In the genomic region with DNA sequence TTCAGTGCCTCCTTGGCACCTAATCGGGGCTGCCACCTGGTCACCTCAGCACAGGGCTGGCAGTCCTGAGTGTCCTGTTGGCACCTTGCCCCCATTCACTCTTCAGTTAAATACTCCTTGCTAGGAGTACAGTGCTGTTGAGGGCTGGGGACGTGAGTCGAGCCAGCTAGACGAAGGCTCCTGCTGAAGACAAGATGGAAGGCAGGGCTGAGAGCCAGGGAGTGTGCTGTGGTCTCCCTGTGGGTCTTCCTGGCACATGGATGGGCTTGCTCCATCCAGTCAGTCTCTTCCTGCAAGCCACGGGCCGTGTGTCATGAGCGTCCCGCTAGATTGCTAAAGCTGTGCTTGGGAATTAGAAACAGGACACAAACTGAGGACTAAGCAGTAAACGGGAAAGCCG, we compare ENCODE assay signal across 8 mouse cellular contexts. TPM values are rescaled to one million over a fixed set of nuclear protein-coding genes. Genes with fewer than 3 reads are reported as not detected.
A peak's percentile ranks its signal among the peaks of the same experiment; 100 is the strongest.
DNase-seq lines count a peak whose midpoint lies in the region; ATAC-seq and TF ChIP-seq lines count a peak whose summit lies in the region.

No protein-coding gene starts in this region.

- 0 out of 2 replicates have a peak overlapping the region, but pooled peaks have one; percentile 29 for H3K27ac ChIP-seq in embryonic facial prominence, embryonic 14.5 days (replicated peaks; ENCODE audit: low read depth, low read length)
- H3K27ac ChIP-seq in lung, postnatal 0 days (ENCODE audit: low read length) = peak overlapping the region; percentile 72

- peak; percentile 21 for DNase-seq in kidney, adult 9 months
- DNase-seq in kidney, adult 11 months = no peak
- peak; percentile 88 for DNase-seq in cerebellum, adult 11-12 months
- no peak for DNase-seq in embryonic facial prominence, embryonic 14.5 days (ENCODE audit: low spot score)
- DNase-seq in lung, postnatal 0 days (ENCODE audit: low spot score) = peak; percentile 71
- DNase-seq in adipocyte (ENCODE audit: low spot score) = no peak
- no peak for DNase-seq in ovary, postnatal 36 days (ENCODE audit: low spot score)

- WGBS in embryonic facial prominence, embryonic 14.5 days = 59% methylated on average over 10 of the region's 10 CpGs
- WGBS in lung, postnatal 0 days = 53% methylated on average over 10 of the region's 10 CpGs

- H3K4me3 ChIP-seq in embryonic facial prominence, embryonic 14.5 days (ENCODE audit: low read depth, low read length) = no peak overlapping the region
- no peak overlapping the region for H3K4me3 ChIP-seq in lung, postnatal 0 days (ENCODE audit: low read depth, low read length)

- H3K27me3 ChIP-seq in embryonic facial prominence, embryonic 14.5 days (replicated peaks; ENCODE audit: control insufficient read depth, insufficient read depth, low read length) = no peaks in the 10 kb centered on the region
- H3K27me3 ChIP-seq in lung, postnatal 0 days (replicated peaks; ENCODE audit: insufficient read depth, low read length) = no peaks in the 10 kb centered on the region

- no peak for TF ChIP-seq CTCF in lung, postnatal 0 days (IDR thresholded peaks at IDR 0.05)

- H3K9ac ChIP-seq in embryonic facial prominence, embryonic 14.5 days (ENCODE audit: low read depth, low read length) = no peak overlapping the region
- H3K9ac ChIP-seq in lung, postnatal 0 days (replicated peaks; ENCODE audit: low read depth) = no peak overlapping the region

- peaks cover 8% of the 10 kb centered on the region; the same call in 1 of the 2 replicates for H3K4me1 ChIP-seq in embryonic facial prominence, embryonic 14.5 days (ENCODE audit: control insufficient read depth, insufficient read depth, low read length)
- H3K4me1 ChIP-seq in lung, postnatal 0 days (ENCODE audit: insufficient read depth, low read depth, low read length) = peaks cover 12% of the 10 kb centered on the region

- TF ChIP-seq EP300 in lung, postnatal 0 days (IDR thresholded peaks at IDR 0.05) = no peak

- H3K36me3 ChIP-seq in embryonic facial prominence, embryonic 14.5 days (ENCODE audit: control insufficient read depth, insufficient read depth, low read length) = no peaks in the 10 kb centered on the region
- H3K36me3 ChIP-seq in lung, postnatal 0 days (ENCODE audit: insufficient read depth, low read length) = no peaks in the 10 kb centered on the region

- H3K4me2 ChIP-seq in embryonic facial prominence, embryonic 14.5 days (ENCODE audit: low read depth, low read length) = no peak overlapping the region
- H3K4me2 ChIP-seq in lung, postnatal 0 days (replicated peaks; ENCODE audit: low read depth, low read length) = no peak overlapping the region

- no peak for ATAC-seq in embryonic facial prominence, embryonic 14.5 days (ENCODE audit: low read depth)
- peak; percentile 60 for ATAC-seq in lung, postnatal 0 days
- ATAC-seq in CD4-positive, CD25-positive, alpha-beta regulatory T cell, adult 4 months = no peak

- no peaks in the 10 kb centered on the region for H3K9me3 ChIP-seq in embryonic facial prominence, embryonic 14.5 days (ENCODE audit: control insufficient read depth, low read length)
- no peaks in the 10 kb centered on the region for H3K9me3 ChIP-seq in lung, postnatal 0 days (ENCODE audit: low read length)

RNA-seq across cellular contexts. Expression of a gene that starts 30.1 kb away (rescaled TPM):
- polyA plus RNA-seq in embryonic facial prominence, embryonic 14.5 days (2014; fragmentation: Nextera tagmentation; extraction: Ambion mirVana) = 0.11 and 0.24 TPM in 2 replicates
- polyA plus RNA-seq in lung, postnatal 0 days (2015; fragmentation: Nextera tagmentation; extraction: Ambion mirVana) = 0.30 and 0.54 TPM in 2 replicates
- under 1 TPM; 0.41 to 0.90 TPM for polyA plus RNA-seq in CD4-positive, CD25-positive, alpha-beta regulatory T cell, adult 4 months (2017; shearing (Covaris generic))

Comparison
In these comparisons a context has a peak if more than half of its experiments do, and no peak if none do; other contexts are left out.
1. DNase-seq: peak in kidney, adult 9 months (single experiment), cerebellum, adult 11-12 months (single experiment) and lung, postnatal 0 days (single experiment); none in kidney, adult 11 months (single experiment), embryonic facial prominence, embryonic 14.5 days (single experiment), adipocyte (single experiment) and ovary, postnatal 36 days (single experiment).